Mouse (Mus musculus): ENCODE measurements at regions not wholly inside any gene's neighbourhood (a gene's known extent, or its start where the extent isn't known, plus 50 kb on each side); places are given as distances from the start of the nearest gene placed in this dataset.

GRCm38 (mm10) chr6:139075433-139075832 is 417.1 kb upstream of the Igbp1b start:
- ATAC-seq (ENCODE audit: poor library complexity, severe bottlenecking): no peak

GRCm38 (mm10) chr6:139027696-139028095 is 369.4 kb upstream of the Igbp1b start:
- ATAC-seq (ENCODE audit: poor library complexity, severe bottlenecking): no peak

- no peak for ATAC-seq (ENCODE audit: poor library complexity, severe bottlenecking)
Measured at GRCm38 (mm10) chr6:139014526-139014925, 356.2 kb upstream of the Igbp1b start.

- no peak for ATAC-seq (ENCODE audit: poor library complexity, severe bottlenecking)
Measured at GRCm38 (mm10) chr6:139010501-139010900, 352.2 kb upstream of the Igbp1b start.

All from megakaryocyte, adult 5-6 weeks (primary cell).